Mouse (Mus musculus) lung, adult 2 months (tissue): ENCODE results near the gene Pik3r2. TPM values are rescaled to one million over a fixed set of nuclear protein-coding genes. Genes with fewer than 3 reads are reported as not detected.

Experiments
- DNase-seq: peaks from one replicate; pipeline ENCODE4 v3.0.0; 2022
- H3K4me1 ChIP-seq: fragments of 200-500 bp; 2 replicates; pipeline ENCODE4 v1.6.1; 2011; ENCODE audit warnings: low read length; ENCODE audit not compliant: control insufficient read depth, insufficient read depth
- H3K4me3 ChIP-seq: fragments of 200-500 bp; replicated peaks from 2 replicates; pipeline ENCODE3; 2011; ENCODE audit warnings: low read depth, mild to moderate bottlenecking, control low read depth, low read length; ENCODE audit errors: extremely low read depth
- CTCF ChIP-seq: fragments of 200-500 bp; IDR thresholded peaks from 2 replicates; pipeline ENCODE4 v1.5.1; 2011; ENCODE audit warnings: mild to moderate bottlenecking, low read length, control low read depth; ENCODE audit not compliant: insufficient read depth
- POLR2A ChIP-seq: fragments of 200-500 bp; IDR thresholded peaks from 2 replicates; pipeline ENCODE4 v1.6.1; 2011; ENCODE audit warnings: low read depth, mild to moderate bottlenecking, control low read depth, low read length, borderline replicate concordance; ENCODE audit errors: extremely low read depth
- WGBS: fragments of 180-500 bp; shearing (Covaris S2); methylation state at CpG from one replicate; pipeline ENCODE4 v1.1.7; 2018; 5-methylcytosine and 5-hydroxymethylcytosine counted together
- polyA plus RNA-seq: library from polyadenylated mRNA; depleted of rRNA; stranded (reverse); fragments of >200 nt; gene quantifications from 2 replicates; pipeline ENCODE4 v1.2.3, GENCODE M21; 2012

The Pik3r2 gene
- polyA plus RNA-seq, 1 experiment, result 112 TPM

- peaks cover 8% of the 10 kb centered on the region; the same call in 1 of the 2 replicates for H3K4me1 ChIP-seq
- DNase-seq, result no peak
- H3K4me3 ChIP-seq, result peak overlapping the region; percentile 83
- no peak for TF ChIP-seq CTCF
- no peak for TF ChIP-seq POLR2A
- WGBS, result 2% methylated on average over 34 of the region's 34 CpGs
Measured at GRCm38 (mm10) chr8:70775851-70776495, 540 bp downstream of the Pik3r2 start.

- DNase-seq, result no peak
- TF ChIP-seq POLR2A (no peak), CTCF (no peak)
- Histone ChIP-seq H3K4me1 (peaks cover 8% of the 10 kb centered on the region; the same call in 1 of the 2 replicates), H3K4me3 (no peak overlapping the region)
- WGBS, result 87% methylated on average over 5 of the region's 5 CpGs
Measured at GRCm38 (mm10) chr8:70775227-70775626, 1.3 kb downstream of the Pik3r2 start.

GRCm38 (mm10) chr8:70774740-70775139, 1.8 kb downstream of the Pik3r2 start:
- Histone ChIP-seq H3K4me3 (no peak overlapping the region), H3K4me1 (peaks cover 8% of the 10 kb centered on the region; the same call in 1 of the 2 replicates)
- DNase-seq, result no peak
- TF ChIP-seq CTCF (no peak), POLR2A (no peak)
- WGBS, result 91% methylated on average over 18 of the region's 18 CpGs

GRCm38 (mm10) chr8:70773833-70774232, 2.7 kb downstream of the Pik3r2 start:
- Histone ChIP-seq H3K4me1 (peaks cover 8% of the 10 kb centered on the region), H3K4me3 (no peak overlapping the region)
- whole genome bisulfite sequencing, result 23% methylated on average over 9 of the region's 9 CpGs
- peak; percentile 70 for DNase-seq
- no peak for TF ChIP-seq CTCF
- no peak for TF ChIP-seq POLR2A

- H3K4me3 ChIP-seq, result no peak overlapping the region
- WGBS, result 59% methylated on average over 5 of the region's 5 CpGs
- H3K4me1 ChIP-seq, result peaks cover 8% of the 10 kb centered on the region
- DNase-seq, result no peak
- TF ChIP-seq CTCF, result no peak
- no peak for TF ChIP-seq POLR2A
Measured at GRCm38 (mm10) chr8:70773410-70773809, 3.1 kb downstream of the Pik3r2 start.

GRCm38 (mm10) chr8:70772890-70773289, 3.6 kb downstream of the Pik3r2 start:
- H3K4me3 ChIP-seq, result no peak overlapping the region
- WGBS, result 64% methylated on average over 9 of the region's 9 CpGs
- TF ChIP-seq CTCF (no peak), POLR2A (no peak)
- H3K4me1 ChIP-seq, result peaks cover 8% of the 10 kb centered on the region
- DNase-seq, result no peak

- peaks cover 5% of the 10 kb centered on the region for H3K4me1 ChIP-seq
- H3K4me3 ChIP-seq, result no peak overlapping the region
- DNase-seq, result no peak
- 91% methylated on average over 13 of the region's 13 CpGs for WGBS
- TF ChIP-seq POLR2A (no peak), CTCF (no peak)
Measured at GRCm38 (mm10) chr8:70772075-70772474, 4.4 kb downstream of the Pik3r2 start.

- Histone ChIP-seq H3K4me3 (no peak overlapping the region), H3K4me1 (peaks cover 13% of the 10 kb centered on the region)
- TF ChIP-seq CTCF (no peak), POLR2A (no peak)
- DNase-seq, result no peak
- 80% methylated on average over 7 of the region's 7 CpGs for WGBS
Measured at GRCm38 (mm10) chr8:70771217-70771616, 5.3 kb downstream of the Pik3r2 start.

GRCm38 (mm10) chr8:70770748-70771147, 5.8 kb downstream of the Pik3r2 start:
- 93% methylated on average over 13 of the region's 13 CpGs for WGBS
- DNase-seq, result no peak
- no peak for TF ChIP-seq POLR2A
- no peak for TF ChIP-seq CTCF
- no peak overlapping the region for H3K4me3 ChIP-seq
- peaks cover 17% of the 10 kb centered on the region for H3K4me1 ChIP-seq

- WGBS, result 79% methylated on average over 12 of the region's 12 CpGs
- Histone ChIP-seq H3K4me3 (no peak overlapping the region), H3K4me1 (peaks cover 17% of the 10 kb centered on the region)
- no peak for DNase-seq
- TF ChIP-seq CTCF (no peak), POLR2A (no peak)
Measured at GRCm38 (mm10) chr8:70769858-70770257, 6.7 kb downstream of the Pik3r2 start.

GRCm38 (mm10) chr8:70769359-70769758, 7.2 kb downstream of the Pik3r2 start:
- no peak overlapping the region for H3K4me3 ChIP-seq
- peaks cover 17% of the 10 kb centered on the region for H3K4me1 ChIP-seq
- 5% methylated on average over 26 of the region's 26 CpGs for WGBS
- TF ChIP-seq POLR2A (no peak), CTCF (peak; percentile 100)
- DNase-seq, result peak; percentile 93
